ENCODE assay signal across 8 mouse cellular contexts in genomic region chr5:123285174-123285573, GRCm38 (mm10). TPM values are rescaled to one million over a fixed set of nuclear protein-coding genes. Genes with fewer than 3 reads are reported as not detected.
DNase-seq lines count a peak whose midpoint lies in the region; ATAC-seq and TF ChIP-seq lines count a peak whose summit lies in the region.

No protein-coding gene starts in this region.

- peak; percentile 87 to 88 for DNase-seq in cerebellum, postnatal 14 days
- DNase-seq in cerebellum, adult 9-10 months: no peak
- peak; percentile 29 to 42 for DNase-seq in left cerebral cortex, adult 18-20 months (ENCODE audit: low spot score in 2 of 2)
- DNase-seq in left cerebral cortex, postnatal 36 days (ENCODE audit: low spot score in 2 of 2): no peak
- peak; percentile 41 for DNase-seq in ES-CJ7 (ENCODE audit: low read depth, low spot score)
- peak; percentile 22 to 40 for DNase-seq in heart, postnatal 36 days
- DNase-seq in lung, postnatal 0 days (ENCODE audit: low spot score): peak; percentile 41

- no peak overlapping the region for H3K4me2 ChIP-seq in lung, postnatal 0 days (replicated peaks; ENCODE audit: low read depth, low read length)

- no peaks in the 10 kb centered on the region for H3K27me3 ChIP-seq in lung, postnatal 0 days (replicated peaks; ENCODE audit: insufficient read depth, low read length)

- no peaks in the 10 kb centered on the region for H3K9me3 ChIP-seq in lung, postnatal 0 days (ENCODE audit: low read length)

- no peak overlapping the region for H3K4me3 ChIP-seq in lung, postnatal 0 days (ENCODE audit: low read depth, low read length)

- no peak overlapping the region for H3K9ac ChIP-seq in lung, postnatal 0 days (replicated peaks; ENCODE audit: low read depth)

- H3K4me1 ChIP-seq in lung, postnatal 0 days (ENCODE audit: insufficient read depth, low read depth, low read length): no peaks in the 10 kb centered on the region

- 42% methylated on average over 8 of the region's 8 CpGs for WGBS in lung, postnatal 0 days

- H3K27ac ChIP-seq in lung, postnatal 0 days (ENCODE audit: low read length): no peak overlapping the region

- no peaks in the 10 kb centered on the region for H3K36me3 ChIP-seq in lung, postnatal 0 days (ENCODE audit: insufficient read depth, low read length)

- no peak for TF ChIP-seq EP300 in lung, postnatal 0 days (IDR thresholded peaks at IDR 0.05)

- intact Hi-C loops in left cerebral cortex, postnatal 36 days (cut with DNase I): loop anchor here (5.0 kb wide), 1 partner anchor 33 kb away; the partner anchor contains the start of gene Wdr66
- intact Hi-C loops in heart, postnatal 36 days (cut with DNase I): loop anchor here (2.0 to 5.0 kb wide), 2 partner anchors 84 to 152 kb away; no protein-coding TSS in a partner anchor

- peak; percentile 73 for TF ChIP-seq CTCF in lung, postnatal 0 days (IDR thresholded peaks at IDR 0.05)

- no peak for ATAC-seq in lung, postnatal 0 days
- ATAC-seq in granulocyte monocyte progenitor cell, adult 5-6 weeks (replicated peaks; ENCODE audit: poor library complexity, severe bottlenecking): no peak

RNA-seq across cellular contexts. Expression of gene Wdr66, which starts 33.3 kb away (rescaled TPM):
- 1 to 10 TPM; 3.8 to 4.2 TPM for total RNA-seq in left cerebral cortex, adult 18-20 months (2021)
- 1 to 10 TPM; 4.7 to 6.7 TPM for total RNA-seq in left cerebral cortex, postnatal 36 days (2021)
- total RNA-seq in heart, postnatal 36 days (2021): 1 to 10 TPM in 1 of 2 experiments, under 1 TPM in 1; 0.97 to 1.4 TPM
- 1.9 and 2.5 TPM in 2 replicates for polyA plus RNA-seq in lung, postnatal 0 days (2015; fragmentation: Nextera tagmentation; extraction: Ambion mirVana)
- total RNA-seq in granulocyte monocyte progenitor cell, adult 5-6 weeks (2014; fragmentation: Nextera tagmentation): 0.99 TPM in 1 of 2 replicates, not detected in the other
- total RNA-seq in granulocyte monocyte progenitor cell, adult 5-6 weeks (2017): not detected in 2 replicates

RNA-seq across cellular contexts. Expression of gene Bcl7a, which starts 58.5 kb away (rescaled TPM):
- total RNA-seq in left cerebral cortex, adult 18-20 months (2021): 10 to 100 TPM; 66.3 to 70.1 TPM
- 10 to 100 TPM; 69.0 to 71.7 TPM for total RNA-seq in left cerebral cortex, postnatal 36 days (2021)
- total RNA-seq in heart, postnatal 36 days (2021): 10 to 100 TPM in 1 of 2 experiments, 1 to 10 TPM in 1; 7.1 to 12.3 TPM
- 7.7 and 7.9 TPM in 2 replicates for polyA plus RNA-seq in lung, postnatal 0 days (2015; fragmentation: Nextera tagmentation; extraction: Ambion mirVana)
- total RNA-seq in granulocyte monocyte progenitor cell, adult 5-6 weeks (2014; fragmentation: Nextera tagmentation): 27.5 and 29.4 TPM in 2 replicates
- total RNA-seq in granulocyte monocyte progenitor cell, adult 5-6 weeks (2017): 11.0 and 17.4 TPM in 2 replicates

Comparison
In these comparisons a context has a peak if more than half of its experiments do, and no peak if none do; other contexts are left out.
1. DNase-seq: peak in cerebellum, postnatal 14 days (2 of 2), left cerebral cortex, adult 18-20 months (2 of 2), ES-CJ7 (single experiment), heart, postnatal 36 days (2 of 2) and lung, postnatal 0 days (single experiment); none in cerebellum, adult 9-10 months (single experiment) and left cerebral cortex, postnatal 36 days (0 of 2).